Mouse (Mus musculus) monocyte, adult 5-6 weeks (primary cell): Measurements from ENCODE around the gene Dohh. TPM values are rescaled to one million over a fixed set of nuclear protein-coding genes. Genes with fewer than 3 reads are reported as not detected.

ENCODE experiments used
- ATAC-seq: fragments of 153-309, 156-312 bp; replicated peaks from 2 replicates; pipeline ENCODE4 v1.8.0; 2017; ENCODE audit warnings: mild to moderate bottlenecking; ENCODE audit not compliant: low TSS enrichment, insufficient number of reproducible peaks, severe bottlenecking, poor library complexity, low FRiP score
- total RNA-seq: library from RNA; stranded (forward); fragments of 200-1000, 200-491, 200-594 nt; gene quantifications from 3 replicates; pipeline ENCODE4 v1.2.3, GENCODE M21; 2017

The Dohh gene
- total RNA-seq, 1 experiment from 2014 or later = 18.6 TPM

GRCm38 (mm10) chr10:81423476-81424245, 39.4 kb downstream of the Dohh start:
- ATAC-seq = no peak

DNA sequence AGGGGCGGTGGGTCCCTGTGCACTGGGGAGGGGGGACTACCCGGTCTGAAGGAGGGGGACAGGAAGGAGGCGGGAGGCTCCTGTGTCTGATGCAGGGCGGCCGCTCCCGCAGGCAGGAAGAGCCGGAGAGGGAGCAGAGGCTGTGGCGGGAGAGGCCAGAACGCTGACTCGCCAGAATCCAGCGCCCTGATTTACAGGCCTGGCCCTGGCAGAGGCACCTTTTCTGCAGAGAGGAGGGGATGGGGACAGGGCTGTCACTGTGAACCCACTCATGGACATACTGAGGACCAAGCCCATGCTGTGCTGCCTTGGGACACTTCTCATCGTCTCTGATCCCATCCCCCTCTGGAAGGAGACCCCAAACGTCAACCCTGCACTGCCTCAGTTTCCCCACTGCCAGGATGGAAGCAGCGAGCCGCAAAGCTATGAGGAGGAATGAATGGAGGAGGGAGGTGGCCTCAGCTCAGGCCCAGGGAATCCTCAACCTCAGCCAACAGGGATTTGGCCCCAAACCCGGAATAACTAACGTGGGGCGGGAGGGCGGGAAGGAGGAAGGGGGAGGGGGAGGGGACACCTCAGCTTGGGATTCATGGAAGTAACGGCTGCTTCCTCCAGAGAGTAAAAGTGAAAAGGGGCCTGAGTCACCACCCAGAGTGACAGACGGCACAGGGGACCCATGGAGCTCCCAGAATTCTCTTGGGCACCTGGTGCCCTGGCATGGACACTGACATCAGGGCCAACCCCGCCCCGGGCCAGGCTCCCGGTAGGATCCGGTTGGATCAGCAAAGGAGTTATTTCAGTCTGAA, 40.2 kb downstream of the Dohh start:
- ATAC-seq = no peak

GRCm38 (mm10) chr10:81425236-81425850, 41.1 kb downstream of the Dohh start:
- no peak for ATAC-seq

- no peak for ATAC-seq
Measured at GRCm38 (mm10) chr10:81426081-81426671, 41.9 kb downstream of the Dohh start.

DNA sequence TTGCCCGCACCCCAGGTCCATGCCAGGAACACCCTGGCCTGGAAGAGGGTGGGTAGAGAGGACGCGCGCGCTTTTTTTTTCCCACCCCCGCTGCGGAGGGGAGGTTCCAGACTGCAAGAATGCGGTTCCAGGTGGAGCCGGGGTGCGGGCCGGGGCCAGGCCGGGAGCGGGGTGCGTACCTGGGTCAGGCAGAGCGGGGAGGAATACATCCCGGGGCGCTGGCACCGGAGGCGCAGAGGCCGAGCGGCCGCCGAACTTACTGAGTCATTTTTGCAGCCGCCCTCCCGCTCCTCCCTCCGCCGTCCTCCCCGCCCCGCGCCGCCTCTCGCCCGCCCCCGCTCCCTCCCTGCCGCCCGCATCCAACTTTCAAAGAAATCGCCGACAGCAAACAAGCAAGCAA, 42.7 kb downstream of the Dohh start:
- ATAC-seq = no peak

DNA sequence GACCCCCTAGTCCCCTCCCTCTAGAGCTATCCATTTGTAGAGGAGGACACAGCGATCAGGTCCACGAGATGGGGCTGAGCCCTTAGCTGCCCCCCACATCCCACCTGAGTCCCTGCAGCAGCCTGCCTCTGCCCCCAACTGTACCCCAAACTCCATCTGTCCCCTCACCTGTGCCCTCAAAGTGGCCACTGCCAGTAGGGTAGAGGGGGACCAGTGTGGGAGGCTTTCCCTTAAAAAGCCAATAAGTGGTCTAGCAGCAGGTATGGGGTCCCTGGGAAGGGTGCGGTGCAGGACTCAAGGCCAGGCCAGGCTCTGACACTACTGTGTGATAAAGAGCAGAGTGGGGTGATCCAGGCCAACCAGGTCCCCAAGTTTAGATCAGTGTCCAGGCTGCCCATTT, 43.1 kb downstream of the Dohh start:
- no peak for ATAC-seq

GRCm38 (mm10) chr10:81427804-81428506, 43.7 kb downstream of the Dohh start:
- ATAC-seq = no peak

GRCm38 (mm10) chr10:81428507-81428870, 44.3 kb downstream of the Dohh start:
- no peak for ATAC-seq

DNA sequence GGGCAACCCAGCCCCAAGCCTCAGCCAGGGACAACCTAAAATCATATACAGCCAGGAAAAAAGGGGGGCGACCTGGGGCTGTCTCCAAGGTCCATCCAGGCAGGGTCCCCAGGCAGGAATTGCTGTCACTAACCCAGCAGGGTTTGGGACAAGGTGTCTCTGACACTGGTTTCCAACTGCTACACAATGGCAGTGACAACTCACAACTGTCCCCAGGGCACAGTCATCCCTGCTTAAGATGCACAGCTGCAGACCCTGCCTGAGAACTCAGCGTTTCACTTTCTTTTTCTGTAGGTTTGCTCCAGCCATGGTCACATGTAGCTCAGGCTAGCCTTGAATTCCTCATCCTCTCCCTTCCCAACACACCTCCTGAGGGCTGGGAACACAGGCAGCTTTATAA, 44.9 kb downstream of the Dohh start:
- ATAC-seq = no peak

GRCm38 (mm10) chr10:81429605-81430061, 45.4 kb downstream of the Dohh start:
- peak; percentile 33; the same call in 1 of the 2 replicates for ATAC-seq

GRCm38 (mm10) chr10:81430141-81430830, 46.1 kb downstream of the Dohh start:
- ATAC-seq = no peak

DNA sequence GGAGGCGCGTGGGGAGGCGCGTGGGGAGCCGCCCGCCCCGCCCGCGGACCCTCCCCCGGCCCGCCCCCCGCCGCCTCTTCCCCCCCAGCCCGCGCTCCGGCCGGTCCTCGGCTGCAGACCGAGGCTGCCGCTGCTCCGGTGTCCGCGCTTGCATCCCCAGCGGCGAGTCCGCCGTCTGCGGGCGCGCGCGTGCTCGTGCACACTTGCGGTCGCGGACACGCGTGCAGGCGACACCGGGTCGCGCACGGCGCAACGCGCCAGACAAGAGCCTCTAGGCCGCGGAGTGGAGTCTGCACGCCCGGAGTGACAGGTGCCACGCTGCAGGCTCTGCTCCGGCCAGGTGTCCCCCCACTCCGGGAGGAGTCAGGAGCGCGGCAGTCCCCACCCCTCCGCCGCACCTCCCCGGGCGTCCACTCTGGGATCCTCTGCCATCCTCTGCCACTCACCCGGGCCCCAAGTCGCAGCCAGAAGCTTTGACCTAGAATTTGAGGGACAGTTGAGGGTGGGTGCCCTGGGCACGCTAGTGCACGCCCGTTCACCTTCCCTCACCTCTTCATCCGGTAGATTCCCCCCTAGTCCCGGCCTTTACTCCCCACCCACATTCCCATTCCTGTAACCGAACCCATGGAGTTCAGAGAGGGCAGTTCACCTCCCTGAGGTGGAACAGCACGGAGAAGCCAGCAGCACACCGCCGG, 46.8 kb downstream of the Dohh start:
- no peak for ATAC-seq

DNA sequence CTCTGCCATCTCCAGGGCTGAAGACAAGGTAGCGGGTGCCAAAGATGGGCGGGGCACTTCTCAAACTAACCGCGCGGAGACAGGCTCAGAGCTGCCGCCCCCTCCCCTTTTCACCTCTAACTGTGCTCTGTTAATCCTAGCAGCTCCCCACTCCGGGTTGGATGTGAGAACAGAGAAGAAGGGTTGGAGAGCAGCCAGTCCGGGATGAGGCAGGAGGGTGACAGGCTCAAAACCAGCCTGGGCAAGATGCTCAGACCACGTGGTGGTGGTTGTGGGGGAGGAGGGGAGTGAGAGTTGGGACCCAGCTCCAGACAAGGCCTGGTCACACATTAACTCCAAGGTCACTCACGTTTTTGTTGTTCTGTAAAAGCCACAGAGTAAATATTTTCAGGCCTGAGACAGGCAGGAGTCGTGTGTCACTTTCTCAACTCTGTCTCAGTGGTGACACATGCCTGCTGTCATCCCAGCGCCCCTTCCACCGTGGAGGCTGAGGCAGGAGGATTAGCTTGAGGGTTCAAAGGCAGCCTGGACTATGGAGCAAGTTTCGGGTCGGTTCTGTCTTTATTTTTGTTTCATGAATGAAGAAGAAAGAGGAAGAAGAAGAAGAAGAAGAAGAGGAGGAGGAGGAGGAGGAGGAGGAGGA, 47.4 kb downstream of the Dohh start:
- ATAC-seq = no peak

GRCm38 (mm10) chr10:81432169-81432867, 48.1 kb downstream of the Dohh start:
- no peak for ATAC-seq

DNA sequence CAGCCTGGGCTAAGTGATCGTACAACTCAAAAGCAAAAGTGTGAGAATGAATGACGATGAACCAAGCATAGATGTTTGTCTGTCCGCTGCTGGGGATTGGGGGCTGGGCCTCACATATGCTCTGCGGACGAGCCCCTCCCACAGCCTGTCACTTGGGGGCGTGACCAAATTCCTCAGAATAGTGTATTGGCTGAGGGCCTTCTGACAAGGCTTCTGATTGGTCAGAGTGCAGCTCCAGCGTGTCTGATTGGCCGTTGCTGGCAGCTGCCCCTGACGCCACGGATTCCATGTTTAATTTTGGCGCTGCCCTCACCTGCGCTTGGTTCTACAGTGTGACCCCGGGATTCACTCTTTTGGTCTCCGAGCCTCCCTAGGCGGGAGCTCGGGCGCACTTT, 48.6 kb downstream of the Dohh start:
- ATAC-seq = peak; percentile 78

DNA sequence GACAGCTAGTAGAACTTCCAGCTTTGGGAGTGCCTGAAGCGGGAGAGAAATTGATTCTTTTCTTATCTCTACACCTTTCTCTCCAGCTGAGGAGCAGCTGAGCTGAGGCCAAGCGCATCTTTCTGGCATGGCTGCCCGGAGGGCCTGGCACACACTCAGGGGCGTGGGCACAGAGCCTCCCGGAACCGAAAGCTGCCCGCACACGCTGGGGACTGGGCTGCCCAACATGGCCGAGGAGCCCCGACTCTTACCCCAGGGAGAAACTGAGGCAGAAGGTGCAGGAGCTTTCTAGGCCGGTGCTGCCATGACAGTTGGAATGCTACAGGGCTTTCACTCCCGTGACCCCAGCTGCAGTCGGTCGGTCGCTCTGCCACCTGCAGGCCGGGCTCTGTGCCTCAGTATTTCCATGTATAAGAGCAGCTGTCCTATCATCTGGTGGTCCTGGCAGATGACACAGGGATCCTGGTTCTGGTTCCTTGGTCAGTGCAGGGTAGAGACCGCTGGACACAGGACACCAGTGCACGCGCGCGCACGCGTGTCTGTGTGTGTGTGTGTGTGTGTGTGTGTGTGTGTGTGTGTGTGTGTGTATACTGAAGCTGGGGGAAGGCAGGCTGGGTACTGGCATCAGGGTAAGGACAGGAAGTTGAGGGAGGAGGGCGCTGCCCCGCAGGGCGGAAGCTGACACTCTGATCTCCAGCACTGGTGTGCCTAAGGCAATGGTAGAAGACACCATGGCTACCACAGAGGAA, 49.5 kb downstream of the Dohh start:
- ATAC-seq = peak; percentile 58
